Comparison of ENCODE assay signal across 8 mouse cellular contexts in genomic region chr9:44087761-44088455, GRCm38 (mm10). TPM values are rescaled to one million over a fixed set of nuclear protein-coding genes. Genes with fewer than 3 reads are reported as not detected.
A peak's percentile ranks its signal among the peaks of the same experiment; 100 is the strongest.
DNase-seq lines count a peak whose midpoint lies in the region; ATAC-seq lines count a peak whose summit lies in the region.

No protein-coding gene starts in this region.

- H3K9me3 ChIP-seq in embryonic facial prominence, embryonic 14.5 days (ENCODE audit: control insufficient read depth, low read length): no peaks in the 10 kb centered on the region
- no peaks in the 10 kb centered on the region for H3K9me3 ChIP-seq in intestine, embryonic 14.5 days (ENCODE audit: control insufficient read depth, low read length)

- WGBS in embryonic facial prominence, embryonic 14.5 days: 4% methylated on average over 15 of the region's 15 CpGs
- 8% methylated on average over 15 of the region's 15 CpGs for WGBS in intestine, embryonic 14.5 days

- no peak overlapping the region for H3K9ac ChIP-seq in embryonic facial prominence, embryonic 14.5 days (ENCODE audit: low read depth, low read length)
- no peak overlapping the region for H3K9ac ChIP-seq in intestine, embryonic 14.5 days (ENCODE audit: low read length)

- peak; percentile 98 for DNase-seq in heart, adult 11 months
- DNase-seq in heart, postnatal 25 days (ENCODE audit: low spot score): no peak
- peak; percentile 80 for DNase-seq in NIH3T3 (ENCODE audit: low read depth)
- DNase-seq in embryonic facial prominence, embryonic 14.5 days (ENCODE audit: low spot score): peak; percentile 83
- DNase-seq in intestine, embryonic 14.5 days (ENCODE audit: low spot score): no peak
- no peak for DNase-seq in c-Kit-positive CD71-positive TER-119-positive erythroid progenitor cells, embryonic 14.5 days (ENCODE audit: low spot score)
- no peak for DNase-seq in layer of hippocampus, postnatal 10 days (ENCODE audit: low spot score in 2 of 2)

- H3K27ac ChIP-seq in embryonic facial prominence, embryonic 14.5 days (replicated peaks; ENCODE audit: low read depth, low read length): no peak overlapping the region
- no peak overlapping the region for H3K27ac ChIP-seq in intestine, embryonic 14.5 days (ENCODE audit: low read depth)

- H3K36me3 ChIP-seq in embryonic facial prominence, embryonic 14.5 days (ENCODE audit: control insufficient read depth, insufficient read depth, low read length): peaks cover 23% of the 10 kb centered on the region; the same call in 1 of the 2 replicates
- H3K36me3 ChIP-seq in intestine, embryonic 14.5 days (ENCODE audit: control insufficient read depth, insufficient read depth, low read length): peaks cover 15% of the 10 kb centered on the region

- peak; percentile 71 for ATAC-seq in embryonic facial prominence, embryonic 14.5 days (ENCODE audit: low read depth)
- no peak for ATAC-seq in intestine, embryonic 14.5 days (replicated peaks; ENCODE audit: low FRiP score, low TSS enrichment, low read depth)
- 0 out of 2 replicates have a peak, but pooled peaks have one; percentile 10 for ATAC-seq in megakaryocyte progenitor cell, adult 5-6 weeks (replicated peaks; ENCODE audit: poor library complexity)

- no peak overlapping the region for H3K4me3 ChIP-seq in embryonic facial prominence, embryonic 14.5 days (ENCODE audit: low read depth, low read length)
- H3K4me3 ChIP-seq in intestine, embryonic 14.5 days (ENCODE audit: low read depth, low read length): no peak overlapping the region

- peaks cover 41% of the 10 kb centered on the region for H3K4me1 ChIP-seq in embryonic facial prominence, embryonic 14.5 days (ENCODE audit: control insufficient read depth, insufficient read depth, low read length)
- H3K4me1 ChIP-seq in intestine, embryonic 14.5 days (replicated peaks; ENCODE audit: control insufficient read depth, insufficient read depth, low read length): peaks cover 31% of the 10 kb centered on the region

- peak overlapping the region; percentile 27; the same call in 1 of the 2 replicates for H3K4me2 ChIP-seq in embryonic facial prominence, embryonic 14.5 days (ENCODE audit: low read depth, low read length)
- H3K4me2 ChIP-seq in intestine, embryonic 14.5 days (ENCODE audit: low read length): peak overlapping the region; percentile 14; the same call in 1 of the 2 replicates

- 0 out of 2 replicates have a peak, but pooled peaks cover 10% of the 10 kb centered on the region for H3K27me3 ChIP-seq in embryonic facial prominence, embryonic 14.5 days (replicated peaks; ENCODE audit: control insufficient read depth, insufficient read depth, low read length)
- H3K27me3 ChIP-seq in intestine, embryonic 14.5 days (replicated peaks; ENCODE audit: control insufficient read depth, insufficient read depth, low read length): 0 out of 2 replicates have a peak, but pooled peaks cover 9% of the 10 kb centered on the region

- intact Hi-C loops in heart, postnatal 25 days (cut with DNase I): no loop called here

RNA-seq across cellular contexts. Expression of gene Mfrp, which starts 13.6 kb away (rescaled TPM):
- total RNA-seq in heart, postnatal 25 days (2021): not detected
- not detected in 2 replicates for polyA plus RNA-seq in embryonic facial prominence, embryonic 14.5 days (2014; fragmentation: Nextera tagmentation; extraction: Ambion mirVana)
- polyA plus RNA-seq in intestine, embryonic 14.5 days (2014; fragmentation: Nextera tagmentation; extraction: Ambion mirVana): 0.18 TPM in 1 of 2 replicates, not detected in the other
- total RNA-seq in megakaryocyte progenitor cell, adult 5-6 weeks (2015): not detected in 2 replicates
- total RNA-seq in megakaryocyte progenitor cell, adult 5-6 weeks (2017): 0.12 TPM in 1 of 2 replicates, not detected in the other
- 1 to 10 TPM in 1 of 2 experiments, not detected in 1; 2.4 TPM for total RNA-seq in layer of hippocampus, postnatal 10 days (2021)

RNA-seq across cellular contexts. Expression of gene C1qtnf5, which starts 19.1 kb away (rescaled TPM):
- total RNA-seq in heart, postnatal 25 days (2021): 10 to 100 TPM in 1 of 2 experiments, 1 to 10 TPM in 1; 9.7 to 10.9 TPM
- 4.8 and 5.2 TPM in 2 replicates for polyA plus RNA-seq in embryonic facial prominence, embryonic 14.5 days (2014; fragmentation: Nextera tagmentation; extraction: Ambion mirVana)
- polyA plus RNA-seq in intestine, embryonic 14.5 days (2014; fragmentation: Nextera tagmentation; extraction: Ambion mirVana): 3.2 and 3.4 TPM in 2 replicates
- total RNA-seq in megakaryocyte progenitor cell, adult 5-6 weeks (2015): not detected in 2 replicates
- not detected in 2 replicates for total RNA-seq in megakaryocyte progenitor cell, adult 5-6 weeks (2017)
- total RNA-seq in layer of hippocampus, postnatal 10 days (2021): 10 to 100 TPM; 16.0 to 17.6 TPM

RNA-seq across cellular contexts. Expression of gene Usp2, which starts 21.1 kb away (rescaled TPM):
- 100 to 1,000 TPM in 1 of 2 experiments, 10 to 100 TPM in 1; 77.7 to 191 TPM for total RNA-seq in heart, postnatal 25 days (2021)
- polyA plus RNA-seq in embryonic facial prominence, embryonic 14.5 days (2014; fragmentation: Nextera tagmentation; extraction: Ambion mirVana): 22.8 and 39.4 TPM in 2 replicates
- 11.0 and 12.5 TPM in 2 replicates for polyA plus RNA-seq in intestine, embryonic 14.5 days (2014; fragmentation: Nextera tagmentation; extraction: Ambion mirVana)
- total RNA-seq in megakaryocyte progenitor cell, adult 5-6 weeks (2015): 5.5 and 16.4 TPM in 2 replicates
- 2.5 and 5.3 TPM in 2 replicates for total RNA-seq in megakaryocyte progenitor cell, adult 5-6 weeks (2017)
- total RNA-seq in layer of hippocampus, postnatal 10 days (2021): 10 to 100 TPM; 41.7 to 47.2 TPM

RNA-seq across cellular contexts. Expression of gene Gm49380, which starts 25.4 kb away (rescaled TPM):
- under 1 TPM in 1 of 2 experiments, not detected in 1; 0.11 TPM for total RNA-seq in heart, postnatal 25 days (2021)
- polyA plus RNA-seq in embryonic facial prominence, embryonic 14.5 days (2014; fragmentation: Nextera tagmentation; extraction: Ambion mirVana): 0.22 and 0.35 TPM in 2 replicates
- 0.14 and 0.36 TPM in 2 replicates for polyA plus RNA-seq in intestine, embryonic 14.5 days (2014; fragmentation: Nextera tagmentation; extraction: Ambion mirVana)
- total RNA-seq in megakaryocyte progenitor cell, adult 5-6 weeks (2015): not detected in 2 replicates
- not detected in 2 replicates for total RNA-seq in megakaryocyte progenitor cell, adult 5-6 weeks (2017)
- total RNA-seq in layer of hippocampus, postnatal 10 days (2021): under 1 TPM in 1 of 2 experiments, not detected in 1; 0.43 TPM

RNA-seq across cellular contexts. Expression of gene Rnf26, which starts 25.4 kb away (rescaled TPM):
- 1 to 10 TPM; 7.7 to 8.1 TPM for total RNA-seq in heart, postnatal 25 days (2021)
- polyA plus RNA-seq in embryonic facial prominence, embryonic 14.5 days (2014; fragmentation: Nextera tagmentation; extraction: Ambion mirVana): 61.4 and 73.4 TPM in 2 replicates
- polyA plus RNA-seq in intestine, embryonic 14.5 days (2014; fragmentation: Nextera tagmentation; extraction: Ambion mirVana): 70.2 and 75.7 TPM in 2 replicates
- total RNA-seq in megakaryocyte progenitor cell, adult 5-6 weeks (2015): 47.7 and 59.6 TPM in 2 replicates
- total RNA-seq in megakaryocyte progenitor cell, adult 5-6 weeks (2017): 19.1 and 21.2 TPM in 2 replicates
- total RNA-seq in layer of hippocampus, postnatal 10 days (2021): 10 to 100 TPM; 30.5 to 30.6 TPM

Comparison
In these comparisons a context has a peak if more than half of its experiments do, and no peak if none do; other contexts are left out.
1. DNase-seq: peak in heart, adult 11 months (single experiment), NIH3T3 (single experiment) and embryonic facial prominence, embryonic 14.5 days (single experiment); none in heart, postnatal 25 days (single experiment), intestine, embryonic 14.5 days (single experiment), c-Kit-positive CD71-positive TER-119-positive erythroid progenitor cells, embryonic 14.5 days (single experiment) and layer of hippocampus, postnatal 10 days (0 of 2).
2. RNA of gene C1qtnf5, which starts 19.1 kb away (total RNA-seq): 16.0 to 17.6 TPM in layer of hippocampus, postnatal 10 days and 9.7 to 10.9 TPM in heart, postnatal 25 days; not detected in megakaryocyte progenitor cell, adult 5-6 weeks; every median in the first group is over 10 times any median in the second.